Mouse (Mus musculus): ENCODE data around the gene Prdm1. TPM values are rescaled to one million over a fixed set of nuclear protein-coding genes. Genes with fewer than 3 reads are reported as not detected.

The Prdm1 gene
- polyA plus RNA-seq, 1 experiment from 2014 or later = 0.33 TPM

GRCm38 (mm10) chr10:44444415-44444814 is 83.9 kb downstream of the Prdm1 start:
- no peaks in the 10 kb centered on the region for H3K9me3 ChIP-seq (replicated peaks; ENCODE audit: control insufficient read depth, low read length)
- H3K4me3 ChIP-seq (ENCODE audit: low read depth, low read length) = no peak overlapping the region
- 8% methylated on average over 4 of the region's 4 CpGs for WGBS
- H3K4me1 ChIP-seq (ENCODE audit: control insufficient read depth, insufficient read depth, low read length) = peaks cover 9% of the 10 kb centered on the region
- no peaks in the 10 kb centered on the region; the same call in 1 of the 2 replicates for H3K27me3 ChIP-seq (replicated peaks; ENCODE audit: control insufficient read depth, insufficient read depth, low read length)
- peak; percentile 31 for DNase-seq (ENCODE audit: low spot score)
- H3K36me3 ChIP-seq (ENCODE audit: control insufficient read depth, insufficient read depth, low read length) = no peaks in the 10 kb centered on the region
- ATAC-seq = no peak
- H3K9ac ChIP-seq (ENCODE audit: low read length) = no peak overlapping the region
- no peak overlapping the region for H3K4me2 ChIP-seq (ENCODE audit: low read length)
- H3K27ac ChIP-seq (ENCODE audit: low read depth, low read length) = no peak overlapping the region

- no peaks in the 10 kb centered on the region for H3K9me3 ChIP-seq (replicated peaks; ENCODE audit: control insufficient read depth, low read length)
- peaks cover 9% of the 10 kb centered on the region for H3K4me1 ChIP-seq (ENCODE audit: control insufficient read depth, insufficient read depth, low read length)
- no peak overlapping the region for H3K9ac ChIP-seq (ENCODE audit: low read length)
- H3K27ac ChIP-seq (ENCODE audit: low read depth, low read length) = no peak overlapping the region
- ATAC-seq = 0 out of 2 replicates have a peak, but pooled peaks have one; percentile 30
- WGBS = 44% methylated on average over 12 of the region's 12 CpGs
- DNase-seq (ENCODE audit: low spot score) = peak; percentile 14
- H3K27me3 ChIP-seq (replicated peaks; ENCODE audit: control insufficient read depth, insufficient read depth, low read length) = no peaks in the 10 kb centered on the region; the same call in 1 of the 2 replicates
- H3K36me3 ChIP-seq (ENCODE audit: control insufficient read depth, insufficient read depth, low read length) = no peaks in the 10 kb centered on the region
- no peak overlapping the region for H3K4me3 ChIP-seq (ENCODE audit: low read depth, low read length)
- H3K4me2 ChIP-seq (ENCODE audit: low read length) = no peak overlapping the region
Measured at GRCm38 (mm10) chr10:44443696-44444095, 84.6 kb downstream of the Prdm1 start.

- peaks cover 4% of the 10 kb centered on the region; the same call in 1 of the 2 replicates for H3K4me1 ChIP-seq (ENCODE audit: control insufficient read depth, insufficient read depth, low read length)
- no peak overlapping the region for H3K27ac ChIP-seq (ENCODE audit: low read depth, low read length)
- no peaks in the 10 kb centered on the region for H3K36me3 ChIP-seq (ENCODE audit: control insufficient read depth, insufficient read depth, low read length)
- H3K4me2 ChIP-seq (ENCODE audit: low read length) = no peak overlapping the region
- no peak for DNase-seq (ENCODE audit: low spot score)
- WGBS = 93% methylated on average over 11 of the region's 11 CpGs
- H3K4me3 ChIP-seq (ENCODE audit: low read depth, low read length) = no peak overlapping the region
- ATAC-seq = no peak
- H3K9ac ChIP-seq (ENCODE audit: low read length) = no peak overlapping the region
- no peaks in the 10 kb centered on the region for H3K9me3 ChIP-seq (replicated peaks; ENCODE audit: control insufficient read depth, low read length)
- H3K27me3 ChIP-seq (replicated peaks; ENCODE audit: control insufficient read depth, insufficient read depth, low read length) = no peaks in the 10 kb centered on the region; the same call in 1 of the 2 replicates
Measured at GRCm38 (mm10) chr10:44439732-44440131, 88.6 kb downstream of the Prdm1 start.

GRCm38 (mm10) chr10:44437614-44438013 is 90.7 kb downstream of the Prdm1 start:
- ATAC-seq (no peak), DNase-seq (ENCODE audit: low spot score) (no peak)
- H3K4me2 ChIP-seq (ENCODE audit: low read length) = no peak overlapping the region
- H3K4me3 ChIP-seq (ENCODE audit: low read depth, low read length) = no peak overlapping the region
- no peaks in the 10 kb centered on the region for H3K36me3 ChIP-seq (ENCODE audit: control insufficient read depth, insufficient read depth, low read length)
- WGBS = 93% methylated on average over 1 of the region's 1 CpGs
- H3K4me1 ChIP-seq (ENCODE audit: control insufficient read depth, insufficient read depth, low read length) = no peaks in the 10 kb centered on the region; the same call in 1 of the 2 replicates
- no peak overlapping the region for H3K9ac ChIP-seq (ENCODE audit: low read length)
- no peak overlapping the region for H3K27ac ChIP-seq (ENCODE audit: low read depth, low read length)
- no peaks in the 10 kb centered on the region for H3K9me3 ChIP-seq (replicated peaks; ENCODE audit: control insufficient read depth, low read length)
- H3K27me3 ChIP-seq (replicated peaks; ENCODE audit: control insufficient read depth, insufficient read depth, low read length) = no peaks in the 10 kb centered on the region; the same call in 1 of the 2 replicates

- DNase-seq (ENCODE audit: low spot score) = no peak
- H3K9ac ChIP-seq (ENCODE audit: low read length) = no peak overlapping the region
- no peak overlapping the region for H3K27ac ChIP-seq (ENCODE audit: low read depth, low read length)
- H3K36me3 ChIP-seq (ENCODE audit: control insufficient read depth, insufficient read depth, low read length) = no peaks in the 10 kb centered on the region
- no peaks in the 10 kb centered on the region for H3K4me1 ChIP-seq (ENCODE audit: control insufficient read depth, insufficient read depth, low read length)
- H3K9me3 ChIP-seq (replicated peaks; ENCODE audit: control insufficient read depth, low read length) = no peaks in the 10 kb centered on the region
- no peak overlapping the region for H3K4me2 ChIP-seq (ENCODE audit: low read length)
- WGBS = 75% methylated on average over 4 of the region's 4 CpGs
- H3K4me3 ChIP-seq (ENCODE audit: low read depth, low read length) = no peak overlapping the region
- H3K27me3 ChIP-seq (replicated peaks; ENCODE audit: control insufficient read depth, insufficient read depth, low read length) = no peaks in the 10 kb centered on the region
- no peak for ATAC-seq
Measured at GRCm38 (mm10) chr10:44435956-44436355, 92.3 kb downstream of the Prdm1 start.

GRCm38 (mm10) chr10:44434702-44435181 is 93.6 kb downstream of the Prdm1 start:
- WGBS = 41% methylated on average over 6 of the region's 6 CpGs
- H3K4me2 ChIP-seq (ENCODE audit: low read length) = no peak overlapping the region
- H3K4me1 ChIP-seq (ENCODE audit: control insufficient read depth, insufficient read depth, low read length) = no peaks in the 10 kb centered on the region
- H3K9me3 ChIP-seq (replicated peaks; ENCODE audit: control insufficient read depth, low read length) = no peaks in the 10 kb centered on the region
- no peak overlapping the region for H3K9ac ChIP-seq (ENCODE audit: low read length)
- no peak overlapping the region for H3K27ac ChIP-seq (ENCODE audit: low read depth, low read length)
- H3K27me3 ChIP-seq (replicated peaks; ENCODE audit: control insufficient read depth, insufficient read depth, low read length) = no peaks in the 10 kb centered on the region
- H3K36me3 ChIP-seq (ENCODE audit: control insufficient read depth, insufficient read depth, low read length) = no peaks in the 10 kb centered on the region
- DNase-seq (ENCODE audit: low spot score) (peak; percentile 48), ATAC-seq (no peak)
- no peak overlapping the region for H3K4me3 ChIP-seq (ENCODE audit: low read depth, low read length)

GRCm38 (mm10) chr10:44432235-44432634 is 96.1 kb downstream of the Prdm1 start:
- Histone ChIP-seq H3K4me1 (ENCODE audit: control insufficient read depth, insufficient read depth, low read length) (no peaks in the 10 kb centered on the region), H3K9me3 (replicated peaks; ENCODE audit: control insufficient read depth, low read length) (no peaks in the 10 kb centered on the region)
- ATAC-seq = no peak

GRCm38 (mm10) chr10:44431689-44432088 is 96.6 kb downstream of the Prdm1 start:
- no peak for ATAC-seq
- Histone ChIP-seq H3K9ac (ENCODE audit: low read length) (no peak overlapping the region), H3K4me1 (ENCODE audit: control insufficient read depth, insufficient read depth, low read length) (no peaks in the 10 kb centered on the region), H3K4me2 (ENCODE audit: low read length) (no peak overlapping the region), H3K27me3 (replicated peaks; ENCODE audit: control insufficient read depth, insufficient read depth, low read length) (no peaks in the 10 kb centered on the region), H3K4me3 (ENCODE audit: low read depth, low read length) (no peak overlapping the region), H3K27ac (ENCODE audit: low read depth, low read length) (no peak overlapping the region), H3K36me3 (ENCODE audit: control insufficient read depth, insufficient read depth, low read length) (no peaks in the 10 kb centered on the region), H3K9me3 (replicated peaks; ENCODE audit: control insufficient read depth, low read length) (no peaks in the 10 kb centered on the region)
- no peak for DNase-seq (ENCODE audit: low spot score)
- WGBS = 92% methylated on average over 4 of the region's 4 CpGs

More at GRCm38 (mm10) chr10:44432235-44432634, 96.1 kb downstream of the Prdm1 start:
- H3K27ac ChIP-seq (ENCODE audit: low read depth, low read length) = no peak overlapping the region
- no peak for DNase-seq (ENCODE audit: low spot score)
- H3K4me3 ChIP-seq (ENCODE audit: low read depth, low read length) = no peak overlapping the region
- no peak overlapping the region for H3K9ac ChIP-seq (ENCODE audit: low read length)
- 84% methylated on average over 11 of the region's 11 CpGs for WGBS
- no peaks in the 10 kb centered on the region for H3K36me3 ChIP-seq (ENCODE audit: control insufficient read depth, insufficient read depth, low read length)
- H3K4me2 ChIP-seq (ENCODE audit: low read length) = no peak overlapping the region
- no peaks in the 10 kb centered on the region for H3K27me3 ChIP-seq (replicated peaks; ENCODE audit: control insufficient read depth, insufficient read depth, low read length)

- H3K9me3 ChIP-seq (replicated peaks; ENCODE audit: control insufficient read depth, low read length) = no peaks in the 10 kb centered on the region
- H3K27me3 ChIP-seq (replicated peaks; ENCODE audit: control insufficient read depth, insufficient read depth, low read length) = no peaks in the 10 kb centered on the region
- H3K9ac ChIP-seq (ENCODE audit: low read length) = no peak overlapping the region
- ATAC-seq (no peak), DNase-seq (ENCODE audit: low spot score) (no peak)
- no peaks in the 10 kb centered on the region for H3K36me3 ChIP-seq (ENCODE audit: control insufficient read depth, insufficient read depth, low read length)
- H3K27ac ChIP-seq (ENCODE audit: low read depth, low read length) = no peak overlapping the region
- H3K4me2 ChIP-seq (ENCODE audit: low read length) = no peak overlapping the region
- no peaks in the 10 kb centered on the region for H3K4me1 ChIP-seq (ENCODE audit: control insufficient read depth, insufficient read depth, low read length)
- no peak overlapping the region for H3K4me3 ChIP-seq (ENCODE audit: low read depth, low read length)
- 94% methylated on average over 14 of the region's 14 CpGs for WGBS
Measured at GRCm38 (mm10) chr10:44429177-44429888, 99.0 kb downstream of the Prdm1 start.

All from forebrain, embryonic 14.5 days (tissue).